Mouse (Mus musculus) limb, embryonic 14.5 days (tissue): ENCODE results near the gene Bloc1s1. TPM values are rescaled to one million over a fixed set of nuclear protein-coding genes. Genes with fewer than 3 reads are reported as not detected.

ENCODE experiments used
- ATAC-seq: fragments of 200-750 bp; cut with Nextera tagmentation; 2 replicates; pipeline ENCODE4 v1.8.0; 2017; ENCODE audit warnings: low read depth, moderate number of reproducible peaks, moderate TSS enrichment; ENCODE audit not compliant: low FRiP score
- DNase-seq: peaks from one replicate; pipeline ENCODE4 v3.0.0-alpha.2; 2015; ENCODE audit warnings: low spot score
- H3K27ac ChIP-seq: fragments of 300-500 bp; sonication (generic); replicated peaks from 2 replicates; pipeline ENCODE4 v1.5.1; 2014; ENCODE audit warnings: low read depth, mild to moderate bottlenecking, low read length, moderate library complexity, mixed read lengths
- H3K27me3 ChIP-seq: fragments of 300-500 bp; sonication (generic); 2 replicates; pipeline ENCODE4 v1.6.1; 2014; ENCODE audit warnings: low read length, mixed read lengths; ENCODE audit not compliant: control insufficient read depth, insufficient read depth
- H3K36me3 ChIP-seq: fragments of 300-500 bp; sonication (generic); 2 replicates; pipeline ENCODE4 v1.6.1; 2014; ENCODE audit warnings: mild to moderate bottlenecking, low read length, moderate library complexity, mixed read lengths; ENCODE audit not compliant: control insufficient read depth, insufficient read depth
- H3K4me1 ChIP-seq: fragments of 300-500 bp; sonication (generic); 2 replicates; pipeline ENCODE4 v1.6.1; 2014; ENCODE audit warnings: antibody characterized with exemption, low read length, mixed read lengths; ENCODE audit not compliant: control insufficient read depth, insufficient read depth
- H3K4me2 ChIP-seq: fragments of 300-500 bp; sonication (generic); replicated peaks from 2 replicates; pipeline ENCODE4 v1.6.1; 2014; ENCODE audit warnings: low read depth, mild to moderate bottlenecking, low read length, moderate library complexity; ENCODE audit not compliant: severe bottlenecking
- H3K4me3 ChIP-seq: fragments of 300-500 bp; sonication (generic); replicated peaks from 2 replicates; pipeline ENCODE4 v1.5.1; 2014; ENCODE audit warnings: low read length
- H3K9ac ChIP-seq: fragments of 300-500 bp; sonication (generic); 2 replicates; pipeline ENCODE4 v1.6.1; 2014; ENCODE audit warnings: mild to moderate bottlenecking, low read depth, low read length, moderate library complexity; ENCODE audit not compliant: severe bottlenecking
- H3K9me3 ChIP-seq: fragments of 300-500 bp; sonication (generic); 2 replicates; pipeline ENCODE4 v1.6.1; 2016; ENCODE audit warnings: low read length; ENCODE audit not compliant: control insufficient read depth
- POLR2A ChIP-seq: fragments of 200-500 bp; IDR thresholded peaks from 2 replicates; pipeline ENCODE4 v1.8.0; 2012; ENCODE audit warnings: inconsistent platforms, mild to moderate bottlenecking, moderate library complexity, borderline replicate concordance; ENCODE audit not compliant: insufficient read depth, insufficient read length; ENCODE audit errors: extremely low read depth
- WGBS: fragments of 180-500 bp; shearing (Covaris S2); extraction: QIAGEN DNeasy Blood & Tissue Kit; methylation state at CpG from one replicate; pipeline ENCODE4 v1.1.7; 2014; 5-methylcytosine and 5-hydroxymethylcytosine counted together
- polyA plus RNA-seq, 2 experiments: library from polyadenylated mRNA; depleted of rRNA in 1 of 2; stranded (reverse) in 1 of 2; unstranded in 1 of 2; fragments of >200 nt; fragmentation: Nextera tagmentation in 1 of 2; extraction: Ambion mirVana in 1 of 2; gene quantifications; 2 replicates each; pipeline versions ENCODE4 v1.2.1 to v1.2.3; 2012 to 2014

Bloc1s1 gene
- 211 and 285 TPM in 2 replicates for polyA plus RNA-seq (2012; rRNA removed)
- 242 and 262 TPM in 2 replicates for polyA plus RNA-seq (2014; fragmentation: Nextera tagmentation; extraction: Ambion mirVana)

DNA sequence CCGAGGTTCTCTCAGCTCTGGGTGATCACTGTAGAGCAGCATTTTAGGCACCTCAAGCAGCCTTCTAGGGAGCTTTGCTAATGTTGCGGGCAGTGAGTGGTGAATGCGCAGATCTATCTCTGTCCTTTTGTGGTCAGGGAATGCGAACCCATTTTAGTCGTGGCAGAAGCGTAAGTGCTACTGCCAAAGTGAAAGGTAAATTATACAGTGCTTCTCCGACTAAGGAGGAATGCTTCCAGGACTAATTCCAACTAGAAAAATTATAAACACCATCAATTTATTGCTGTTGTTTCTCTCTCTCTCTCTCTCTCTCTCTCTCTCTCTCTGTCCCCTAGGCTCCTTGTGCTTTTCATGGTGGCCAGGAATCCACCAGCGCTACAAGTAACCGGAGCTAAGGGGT lies at the start of gene Bloc1s1:
Gene Bloc1s1 (minus strand): TSS at position 101 of the 400 bp plus-strand sequence.
- H3K9ac ChIP-seq: peak within 1 kb of the TSS; percentile 64
- 0 out of 2 replicates have a peak, but pooled peaks cover 7% of the 10 kb centered on the region for H3K36me3 ChIP-seq
- peaks cover 22% of the 10 kb centered on the region for H3K4me1 ChIP-seq
- ATAC-seq (no peak), DNase-seq (no peak)
- 64% methylated on average over 9 of the region's 9 CpGs for WGBS
- H3K27me3 ChIP-seq: no peaks in the 10 kb centered on the region
- H3K9me3 ChIP-seq: no peaks in the 10 kb centered on the region
- H3K4me2 ChIP-seq: peak within 1 kb of the TSS; percentile 46
- H3K27ac ChIP-seq: peak within 1 kb of the TSS; percentile 80
- peak within 1 kb of the TSS; percentile 71 for H3K4me3 ChIP-seq
- TF ChIP-seq POLR2A: no peak

DNA sequence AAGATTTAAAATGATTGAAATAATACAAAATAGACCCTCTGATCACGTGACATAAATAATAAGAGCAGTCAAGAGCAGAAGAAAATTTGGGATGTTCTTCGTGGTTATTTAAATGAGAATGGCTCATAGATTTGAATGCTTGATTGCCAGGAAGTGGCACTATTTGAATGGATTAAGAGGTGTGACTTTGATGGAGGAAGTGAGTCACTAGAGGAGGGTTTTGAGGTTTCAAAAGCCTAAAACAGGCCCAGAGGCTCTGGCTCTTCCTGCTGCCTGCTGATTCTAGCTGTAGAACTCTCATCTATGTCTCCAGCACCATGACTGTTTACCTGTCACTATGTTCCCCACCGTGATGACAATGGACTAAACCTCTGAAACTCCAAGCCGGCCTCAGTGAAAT lies 49.0 kb upstream of the Bloc1s1 start:
- no peaks in the 10 kb centered on the region for H3K9me3 ChIP-seq
- H3K9ac ChIP-seq: no peak overlapping the region
- no peak overlapping the region for H3K4me3 ChIP-seq
- DNase-seq (no peak), ATAC-seq (no peak)
- H3K36me3 ChIP-seq: no peaks in the 10 kb centered on the region
- TF ChIP-seq POLR2A: no peak
- H3K4me2 ChIP-seq: no peak overlapping the region
- no peak overlapping the region for H3K27ac ChIP-seq
- 80% methylated on average over 4 of the region's 4 CpGs for WGBS
- no peaks in the 10 kb centered on the region for H3K27me3 ChIP-seq
- H3K4me1 ChIP-seq: no peaks in the 10 kb centered on the region

DNA sequence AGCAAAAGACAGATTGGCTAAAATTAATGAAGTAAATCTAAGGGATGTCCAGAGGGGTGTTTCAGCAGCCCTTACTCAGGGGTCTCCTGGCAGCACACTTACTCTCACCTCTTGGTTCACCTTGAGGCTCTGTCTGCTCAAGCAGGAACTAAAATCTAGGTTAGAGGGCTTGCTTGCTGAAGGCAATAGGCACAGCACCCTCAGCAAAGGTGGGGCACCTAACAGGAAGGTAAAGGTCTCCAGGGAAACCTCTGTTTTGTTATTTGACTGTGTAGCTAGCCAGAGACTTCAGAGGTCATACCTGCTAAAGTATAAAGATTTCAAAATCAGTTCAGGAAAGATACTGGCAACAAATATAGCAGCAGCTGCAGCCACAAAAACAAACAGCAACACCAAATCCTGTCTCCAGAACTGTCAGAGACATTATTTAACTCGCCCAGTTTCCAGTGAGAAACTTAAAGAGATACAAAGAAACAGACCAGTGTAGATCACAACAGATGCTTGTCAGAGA lies 47.0 kb upstream of the Bloc1s1 start:
- no peak overlapping the region for H3K4me2 ChIP-seq
- no peak overlapping the region for H3K4me3 ChIP-seq
- no peaks in the 10 kb centered on the region for H3K9me3 ChIP-seq
- ATAC-seq (no peak), DNase-seq (no peak)
- TF ChIP-seq POLR2A: no peak
- WGBS: 56% methylated on average over 1 of the region's 1 CpGs
- no peaks in the 10 kb centered on the region for H3K4me1 ChIP-seq
- H3K36me3 ChIP-seq: no peaks in the 10 kb centered on the region
- H3K27me3 ChIP-seq: no peaks in the 10 kb centered on the region
- no peak overlapping the region for H3K27ac ChIP-seq
- no peak overlapping the region for H3K9ac ChIP-seq

DNA sequence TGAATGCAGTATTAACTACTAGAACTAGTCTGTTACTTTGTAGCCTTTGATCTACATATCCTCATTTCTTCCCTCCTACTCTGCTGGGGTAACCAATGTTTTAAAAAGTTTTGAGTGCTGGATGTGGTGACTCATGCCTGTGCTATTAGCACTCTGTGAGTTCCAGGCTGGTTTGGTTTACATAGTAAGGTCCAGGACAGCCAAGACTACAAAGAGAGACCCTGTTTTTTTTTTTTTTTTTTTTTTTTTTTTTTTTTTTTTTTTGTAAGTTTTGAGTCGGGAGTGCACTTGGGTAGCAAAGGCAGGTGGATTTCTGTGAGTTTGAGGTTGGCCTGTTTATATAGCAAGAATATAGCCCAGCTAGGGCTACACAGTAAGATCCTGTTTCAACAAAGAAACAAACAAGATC lies 44.5 kb upstream of the Bloc1s1 start:
- DNase-seq: no peak
- Histone ChIP-seq H3K4me3 (no peak overlapping the region), H3K27ac (no peak overlapping the region), H3K36me3 (no peaks in the 10 kb centered on the region), H3K9ac (no peak overlapping the region), H3K9me3 (no peaks in the 10 kb centered on the region), H3K27me3 (no peaks in the 10 kb centered on the region), H3K4me1 (no peaks in the 10 kb centered on the region), H3K4me2 (no peak overlapping the region)
- TF ChIP-seq POLR2A: no peak
- ATAC-seq: no peak
- 36% methylated on average over 1 of the region's 1 CpGs for WGBS

DNA sequence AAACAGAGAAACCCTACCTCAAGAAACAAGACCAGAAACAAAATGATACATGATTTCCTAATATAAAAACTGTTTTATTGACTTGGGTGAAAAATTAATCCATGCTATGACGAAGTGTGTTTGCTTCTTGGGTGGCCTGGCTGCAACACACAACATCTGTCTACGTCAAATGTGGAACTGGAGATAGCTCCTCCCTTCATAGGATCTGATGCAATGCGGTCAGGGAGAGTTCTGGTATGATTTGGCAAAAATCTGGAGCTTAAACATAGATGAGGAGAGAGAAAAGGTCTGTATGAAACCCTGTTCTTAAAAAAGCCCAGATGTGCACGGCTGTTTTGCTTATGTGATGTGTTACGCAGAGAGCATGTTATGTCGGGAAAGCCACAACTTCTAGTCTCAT lies 42.0 kb upstream of the Bloc1s1 start:
- no peaks in the 10 kb centered on the region for H3K9me3 ChIP-seq
- H3K27ac ChIP-seq: no peak overlapping the region
- DNase-seq (no peak), ATAC-seq (no peak)
- no peaks in the 10 kb centered on the region for H3K4me1 ChIP-seq
- no peak overlapping the region for H3K9ac ChIP-seq
- no peaks in the 10 kb centered on the region for H3K27me3 ChIP-seq
- TF ChIP-seq POLR2A: no peak
- H3K36me3 ChIP-seq: no peaks in the 10 kb centered on the region
- H3K4me3 ChIP-seq: no peak overlapping the region
- no peak overlapping the region for H3K4me2 ChIP-seq
- 79% methylated on average over 6 of the region's 6 CpGs for WGBS
